Mouse (Mus musculus) right cerebral cortex, adult 2 months (tissue): ENCODE measurements around the gene Taf5l.
"Not testable (repeated sequence)": the region's sequence is repeated elsewhere in the genome, so short reads cannot be mapped to it uniquely, and the experiment has no call there.

Source experiments
- DNase-seq, 2 experiments: peaks; one replicate each; pipeline ENCODE4 v3.0.0; 2021 to 2022; ENCODE audit warnings: low spot score in 2 of 2

Taf5l gene

GRCm38 (mm10) chr8:124014299-124014698 lies 6.9 kb downstream of the Taf5l start:
- not testable (repeated sequence) for DNase-seq

DNA sequence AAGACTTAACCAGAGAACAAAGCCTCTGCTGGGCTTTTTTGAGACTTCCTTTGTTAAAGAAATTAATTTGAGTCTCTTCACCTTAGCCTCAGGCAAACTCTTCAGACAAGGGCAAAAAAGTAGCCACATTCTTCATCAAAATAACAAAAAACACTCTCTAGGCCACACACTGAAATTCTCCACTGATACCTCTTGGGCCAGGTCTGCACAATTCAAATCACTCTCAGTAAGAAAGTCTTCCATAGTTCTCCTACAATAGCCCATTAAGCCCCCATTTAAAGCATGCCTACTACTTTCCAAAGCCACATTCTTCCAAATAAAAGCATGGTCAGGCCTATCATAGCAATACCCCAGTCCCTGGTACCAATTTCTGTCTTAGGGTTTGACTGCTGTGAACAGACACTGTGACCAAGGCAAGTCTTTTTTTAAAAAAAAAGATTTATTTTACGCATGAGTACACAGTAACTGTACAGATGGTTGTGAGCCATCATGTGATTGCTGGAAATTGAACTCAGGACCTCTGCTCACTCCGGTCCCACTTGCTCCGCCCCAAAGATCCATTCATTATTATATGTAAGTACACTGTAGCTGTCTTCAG lies 9.1 kb downstream of the Taf5l start:
- DNase-seq: no peak

- no peak for DNase-seq
Observed at GRCm38 (mm10) chr8:124011580-124011979, 9.6 kb downstream of the Taf5l start.

DNA sequence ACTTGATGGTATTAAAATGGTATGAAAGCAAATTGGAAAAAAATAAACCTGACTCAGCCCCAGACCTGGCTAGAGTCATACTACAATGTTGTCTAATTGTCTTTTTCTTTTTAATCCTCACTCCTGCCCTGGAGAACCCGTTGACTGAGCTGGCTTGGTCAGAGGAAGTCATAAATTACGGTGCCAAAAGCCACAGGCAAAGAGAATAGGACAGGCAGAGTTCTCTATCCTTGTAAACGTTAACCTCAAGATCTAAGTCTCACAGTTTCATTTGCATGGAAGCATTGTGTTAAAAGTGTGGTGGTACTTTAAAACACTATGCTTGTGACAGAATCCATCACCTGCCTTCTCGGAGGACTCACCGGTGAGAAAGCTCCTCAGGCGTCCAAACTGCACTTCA lies 13.4 kb downstream of the Taf5l start:
- DNase-seq: no peak

- no peak for DNase-seq
Observed at GRCm38 (mm10) chr8:124002546-124003108, 18.6 kb downstream of the Taf5l start.

- DNase-seq: no peak
Observed at GRCm38 (mm10) chr8:123999568-123999967, 21.6 kb downstream of the Taf5l start.

GRCm38 (mm10) chr8:123993997-123994396 lies 27.2 kb downstream of the Taf5l start:
- no peak for DNase-seq

- DNase-seq: no peak
Observed at GRCm38 (mm10) chr8:123993597-123993996, 27.6 kb downstream of the Taf5l start.

DNA sequence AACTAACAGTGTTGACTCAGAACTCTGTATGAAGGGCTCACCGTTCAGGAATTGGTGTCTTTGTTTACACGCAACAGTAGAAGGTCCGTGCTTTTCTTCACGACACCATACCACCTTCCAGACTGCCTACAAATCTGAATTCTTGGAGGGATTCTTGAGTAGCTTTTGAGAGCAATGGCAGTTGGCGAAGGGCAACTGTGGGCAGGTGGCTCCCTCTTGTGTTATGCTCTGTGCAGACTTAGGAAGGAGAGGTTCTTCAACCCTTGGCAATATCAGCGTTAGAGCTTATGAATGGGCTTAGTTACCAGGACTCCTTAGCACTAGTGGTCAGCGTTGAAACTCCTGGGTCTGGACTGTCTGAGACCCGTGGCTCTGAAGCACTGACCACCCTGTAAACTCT lies 28.6 kb downstream of the Taf5l start:
- DNase-seq: no peak

GRCm38 (mm10) chr8:123990277-123991049 lies 30.7 kb downstream of the Taf5l start:
- DNase-seq: no peak

GRCm38 (mm10) chr8:123989128-123989527 lies 32.1 kb downstream of the Taf5l start:
- DNase-seq: no peak

DNA sequence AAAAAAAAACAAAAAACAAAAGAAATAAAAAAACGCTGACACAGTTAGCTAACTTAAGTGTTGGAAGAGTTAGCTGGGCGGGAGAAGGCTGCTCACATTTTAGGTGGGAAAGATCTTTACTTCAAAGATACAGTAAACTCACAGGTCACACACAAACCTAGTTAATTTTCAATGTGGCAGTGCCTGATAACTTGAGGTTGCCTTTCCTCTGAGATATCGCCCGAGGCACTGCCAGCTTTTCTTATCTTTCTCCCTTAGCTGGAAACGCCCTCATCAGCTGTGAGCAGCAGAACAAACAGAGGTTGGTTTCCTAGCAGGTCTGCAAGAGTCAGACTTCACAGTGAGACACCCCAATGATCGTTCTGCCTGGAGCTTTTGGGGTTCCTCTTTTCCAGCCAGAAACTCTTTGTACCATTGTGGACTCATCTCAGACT lies 32.6 kb downstream of the Taf5l start:
- DNase-seq: no peak

GRCm38 (mm10) chr8:123982826-123983400 lies 38.3 kb downstream of the Taf5l start, which contains the start of gene Abcb10:
Abcb10 (minus strand) TSS chr8:123983122.
- peak; percentile 68 to 78 for DNase-seq

- DNase-seq: peak in 1 of 2 experiments; percentile 35
Observed at GRCm38 (mm10) chr8:123982291-123982793, 38.9 kb downstream of the Taf5l start.

GRCm38 (mm10) chr8:123981674-123982073 lies 39.5 kb downstream of the Taf5l start:
- peak; percentile 50 to 61 for DNase-seq

- DNase-seq: no peak
Observed at GRCm38 (mm10) chr8:123980239-123980638, 41.0 kb downstream of the Taf5l start.

GRCm38 (mm10) chr8:123978926-123979325 lies 42.3 kb downstream of the Taf5l start:
- no peak for DNase-seq

DNA sequence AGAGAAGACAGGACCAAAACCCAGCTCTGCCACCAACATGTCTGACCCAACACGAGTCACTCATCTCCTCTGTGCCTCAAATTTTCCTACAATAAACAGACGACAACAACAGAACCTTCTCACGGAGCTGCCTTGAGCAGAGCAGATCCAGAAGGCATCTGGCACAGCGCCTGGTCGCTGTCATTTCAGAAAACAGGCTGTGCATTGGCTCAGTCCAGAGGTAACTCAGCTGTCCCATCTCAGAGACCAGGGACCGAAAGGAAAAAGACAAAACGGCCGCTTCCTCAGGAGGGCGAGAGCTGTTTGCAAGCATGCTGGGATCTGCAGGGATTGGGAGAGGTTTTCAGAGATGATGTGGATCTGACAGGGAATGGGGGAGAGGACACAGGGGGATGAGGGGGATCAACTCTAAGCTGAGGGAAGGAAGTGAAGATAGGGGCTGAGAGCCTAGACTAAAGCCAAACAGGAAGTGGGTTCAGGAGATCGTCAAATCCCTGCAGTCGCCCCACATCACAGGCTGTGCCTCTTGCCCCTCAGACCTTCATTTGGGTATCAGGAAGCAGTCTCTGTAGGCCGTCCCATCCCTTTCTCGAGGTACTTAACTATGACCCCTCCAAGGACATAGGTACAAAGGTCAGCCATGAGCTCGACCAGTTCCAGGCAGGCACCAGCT lies 42.9 kb downstream of the Taf5l start:
- DNase-seq: no peak

DNA sequence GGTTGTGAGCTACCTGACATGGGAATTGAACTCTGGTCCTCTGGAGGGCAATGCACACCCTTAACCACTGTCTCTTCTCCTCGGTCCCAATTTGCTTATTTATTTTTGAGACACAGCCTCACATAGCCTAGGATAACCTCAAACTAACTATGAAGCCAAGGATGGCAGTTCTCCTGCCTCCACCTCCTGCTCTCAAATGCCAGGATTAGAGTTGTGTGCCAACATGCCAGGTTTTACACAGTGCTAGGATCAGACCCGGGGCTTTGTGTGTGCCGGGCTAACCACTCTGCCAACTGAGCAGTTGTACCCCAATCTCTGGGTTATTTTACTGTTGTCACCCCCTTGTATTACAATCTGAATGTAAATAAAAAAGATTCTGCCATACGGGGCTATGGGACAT lies 43.7 kb downstream of the Taf5l start:
- DNase-seq: no peak

- DNase-seq: no peak
Observed at GRCm38 (mm10) chr8:123973495-123973894, 47.7 kb downstream of the Taf5l start.

DNA sequence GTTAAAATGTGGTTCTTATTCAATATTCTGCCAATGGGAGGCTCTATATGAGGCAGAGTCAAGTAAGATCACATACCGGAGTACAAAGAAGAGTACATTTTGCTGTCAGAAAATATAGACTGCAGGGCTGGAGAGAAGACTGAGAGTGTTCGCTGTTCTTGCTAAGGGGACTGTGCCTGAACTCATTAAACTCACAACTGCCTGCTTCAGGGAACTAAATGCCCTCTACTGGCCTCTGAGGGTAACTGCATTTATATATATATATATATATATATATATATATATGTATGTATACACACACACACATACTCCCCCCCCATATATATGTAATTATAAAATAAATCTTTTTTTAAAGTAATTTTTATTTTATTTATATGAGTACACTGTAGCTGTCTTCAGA lies 54.3 kb downstream of the Taf5l start:
- no peak for DNase-seq

DNA sequence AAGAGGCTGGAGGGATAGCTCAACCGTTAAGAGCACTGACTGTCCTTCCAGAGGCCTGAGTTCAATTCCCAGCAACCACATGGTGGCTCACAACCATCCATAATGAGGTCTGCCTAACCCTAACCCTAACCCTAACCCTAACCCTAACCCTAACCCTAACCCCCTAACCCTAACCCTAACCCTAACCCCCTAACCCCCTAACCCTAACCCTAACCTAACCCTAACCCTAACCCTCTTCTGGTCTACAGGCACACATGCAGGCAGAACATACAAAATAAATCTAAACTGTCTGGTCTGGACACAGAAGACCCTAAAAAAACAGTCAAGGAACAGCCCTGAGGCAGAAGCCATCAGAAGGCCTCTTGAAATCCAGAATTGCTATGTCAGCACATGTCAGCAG lies 59.8 kb downstream of the Taf5l start:
- no peak for DNase-seq
